Mouse (Mus musculus) liver, embryonic 11.5 days (tissue): ENCODE results near the gene Irf9. TPM values are rescaled to one million over a fixed set of nuclear protein-coding genes. Genes with fewer than 3 reads are reported as not detected.

Experiments
- ATAC-seq: fragments of 200-750 bp; cut with Nextera tagmentation; replicated peaks from 2 replicates; pipeline ENCODE4 v1.8.0; 2017; ENCODE audit warnings: moderate number of reproducible peaks, mild to moderate bottlenecking, moderate TSS enrichment, moderate library complexity; ENCODE audit not compliant: low FRiP score
- DNase-seq: peaks from one replicate; pipeline ENCODE4 v3.0.0-alpha.2; 2017; ENCODE audit warnings: low spot score
- H3K27ac ChIP-seq: fragments of 300-500 bp; sonication (generic); 2 replicates; pipeline ENCODE4 v1.5.1; 2014; ENCODE audit warnings: mild to moderate bottlenecking, low read depth, low read length, control low read depth
- H3K27me3 ChIP-seq: fragments of 300-500 bp; sonication (generic); replicated peaks from 2 replicates; pipeline ENCODE4 v1.6.1; 2014; ENCODE audit warnings: low read length, mixed read lengths; ENCODE audit not compliant: control insufficient read depth, insufficient read depth
- H3K36me3 ChIP-seq: fragments of 300-500 bp; sonication (generic); 2 replicates; pipeline ENCODE4 v1.6.1; 2014; ENCODE audit warnings: mild to moderate bottlenecking, low read length, moderate library complexity, mixed read lengths; ENCODE audit not compliant: control insufficient read depth, insufficient read depth
- H3K4me1 ChIP-seq: fragments of 300-500 bp; sonication (generic); replicated peaks from 2 replicates; pipeline ENCODE4 v1.6.1; 2014; ENCODE audit warnings: low read length, mixed read lengths; ENCODE audit not compliant: control insufficient read depth, insufficient read depth
- H3K4me2 ChIP-seq: fragments of 300-500 bp; sonication (generic); 2 replicates; pipeline ENCODE4 v1.6.1; 2014; ENCODE audit warnings: mild to moderate bottlenecking, control low read depth, moderate library complexity
- H3K4me3 ChIP-seq: fragments of 300-500 bp; sonication (generic); 2 replicates; pipeline ENCODE4 v1.5.1; 2014; ENCODE audit warnings: low read depth, low read length, control low read depth
- H3K9ac ChIP-seq: fragments of 300-500 bp; sonication (generic); 2 replicates; pipeline ENCODE4 v1.6.1; 2014; ENCODE audit warnings: low read depth, low read length, control low read depth
- H3K9me3 ChIP-seq: fragments of 300-500 bp; sonication (generic); 2 replicates; pipeline ENCODE4 v1.6.1; 2016; ENCODE audit warnings: low read length, inconsistent platforms, mixed read lengths; ENCODE audit not compliant: control insufficient read depth
- WGBS: fragments of 180-500 bp; shearing (Covaris S2); extraction: QIAGEN DNeasy Blood & Tissue Kit; methylation state at CpG from one replicate; pipeline ENCODE4 v1.1.7; 2014; 5-methylcytosine and 5-hydroxymethylcytosine counted together
- polyA plus RNA-seq: library from polyadenylated mRNA; unstranded; fragments of >200 nt; fragmentation: Nextera tagmentation; extraction: Ambion mirVana; gene quantifications from 2 replicates; pipeline ENCODE4 v1.2.1, GENCODE M21; 2014

The Irf9 gene
- polyA plus RNA-seq, 1 experiment from 2014 or later, result 13.0 TPM

DNA sequence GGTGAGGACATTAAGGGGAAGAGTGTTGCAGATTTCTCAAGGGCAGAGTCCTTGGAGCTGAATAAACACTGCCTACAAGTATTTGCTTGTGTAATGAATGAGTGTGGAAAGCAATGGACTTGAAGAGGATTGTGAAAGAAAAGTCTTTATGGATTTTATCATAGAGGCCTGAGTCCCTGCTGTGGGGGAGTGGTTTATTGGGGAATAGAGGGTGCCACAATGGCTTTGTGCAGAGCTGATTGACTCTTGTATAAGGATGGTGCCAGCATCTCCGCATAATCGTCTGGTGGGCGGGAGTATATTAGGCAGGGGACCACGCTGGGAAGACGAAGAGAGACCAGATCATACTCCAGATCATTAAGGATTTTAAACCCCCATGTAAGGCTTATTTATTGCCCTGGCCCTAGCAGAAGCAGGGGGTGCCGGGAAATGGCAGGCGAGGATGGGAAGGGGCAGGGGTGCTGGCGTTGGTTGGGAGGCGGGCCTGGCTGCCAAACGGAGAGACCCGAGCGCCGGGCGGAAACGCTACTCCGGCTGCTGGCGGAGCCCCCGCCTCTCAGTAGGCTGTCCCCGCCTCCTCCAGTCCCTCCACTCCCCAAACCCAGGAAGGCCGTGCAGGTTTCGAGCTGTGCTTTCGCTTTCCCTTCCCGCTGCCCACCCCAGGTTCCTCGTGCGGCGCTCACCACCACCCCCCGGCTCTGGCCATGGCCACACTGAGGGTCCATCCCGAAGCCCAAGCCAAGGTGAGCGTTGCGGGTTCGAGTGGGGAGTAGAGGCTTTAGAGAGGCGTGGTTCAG, 25.3 kb upstream of the Irf9 start, which contains the start of gene Psme1:
Gene Psme1, plus strand, starts transcription at position 253 of the 797 bp plus-strand sequence.
- whole genome bisulfite sequencing, result 2% methylated on average over 32 of the region's 32 CpGs
- Histone ChIP-seq H3K36me3 (peaks cover 13% of the 10 kb centered on the region; the same call in 1 of the 2 replicates), H3K4me1 (peaks cover 16% of the 10 kb centered on the region; the same call in 1 of the 2 replicates)

DNA sequence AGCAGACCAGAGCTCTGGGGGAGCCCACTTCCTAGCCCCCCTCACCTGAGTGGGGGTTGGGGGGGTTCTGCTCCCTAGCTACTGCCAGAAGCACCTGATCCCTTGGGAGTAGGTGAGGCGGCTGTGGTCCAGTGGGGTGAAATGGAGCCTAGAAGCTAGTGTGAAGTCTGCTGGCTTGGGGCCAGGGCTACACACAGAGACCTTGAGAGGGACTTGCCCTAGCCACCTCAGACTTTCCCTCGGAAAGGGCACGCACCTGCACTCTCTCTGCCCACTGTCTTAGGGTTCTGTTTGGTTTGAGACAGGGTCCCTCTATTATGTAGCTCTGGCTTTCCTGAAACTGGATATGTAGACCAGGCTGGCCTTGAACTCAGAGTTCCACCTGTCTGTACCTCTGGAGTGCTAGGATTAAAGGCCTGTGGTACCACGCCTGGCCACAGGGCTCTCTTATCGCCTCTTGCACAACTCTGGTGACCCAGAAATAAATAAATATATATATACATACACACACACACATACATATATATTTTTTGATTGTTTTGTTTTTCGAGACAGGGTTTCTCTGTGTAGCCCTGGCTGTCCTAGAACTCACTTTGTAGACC, 24.6 kb upstream of the Irf9 start:
- peak overlapping the region; percentile 77 for H3K4me2 ChIP-seq
- H3K9ac ChIP-seq, result peak overlapping the region; percentile 88
- DNase-seq (peak; percentile 56), ATAC-seq (peak; percentile 58)
- 17% methylated on average over 6 of the region's 6 CpGs for WGBS
- peaks cover 13% of the 10 kb centered on the region; the same call in 1 of the 2 replicates for H3K36me3 ChIP-seq
- peak overlapping the region; percentile 81 for H3K27ac ChIP-seq
- no peaks in the 10 kb centered on the region for H3K9me3 ChIP-seq
- peaks cover 20% of the 10 kb centered on the region for H3K4me1 ChIP-seq
- H3K4me3 ChIP-seq, result peak overlapping the region; percentile 72
- no peaks in the 10 kb centered on the region for H3K27me3 ChIP-seq

More for the DNA sequence above, 25.3 kb upstream of the Irf9 start, which contains the start of gene Psme1:
- H3K27me3 ChIP-seq, result no peaks in the 10 kb centered on the region
- peak within 1 kb of the TSS; percentile 77 for H3K4me2 ChIP-seq
- DNase-seq (peak; percentile 80), ATAC-seq (peak; percentile 83)
- peak within 1 kb of the TSS; percentile 88 for H3K9ac ChIP-seq
- no peaks in the 10 kb centered on the region for H3K9me3 ChIP-seq
- peak within 1 kb of the TSS; percentile 72 for H3K4me3 ChIP-seq
- H3K27ac ChIP-seq, result peak within 1 kb of the TSS; percentile 81

DNA sequence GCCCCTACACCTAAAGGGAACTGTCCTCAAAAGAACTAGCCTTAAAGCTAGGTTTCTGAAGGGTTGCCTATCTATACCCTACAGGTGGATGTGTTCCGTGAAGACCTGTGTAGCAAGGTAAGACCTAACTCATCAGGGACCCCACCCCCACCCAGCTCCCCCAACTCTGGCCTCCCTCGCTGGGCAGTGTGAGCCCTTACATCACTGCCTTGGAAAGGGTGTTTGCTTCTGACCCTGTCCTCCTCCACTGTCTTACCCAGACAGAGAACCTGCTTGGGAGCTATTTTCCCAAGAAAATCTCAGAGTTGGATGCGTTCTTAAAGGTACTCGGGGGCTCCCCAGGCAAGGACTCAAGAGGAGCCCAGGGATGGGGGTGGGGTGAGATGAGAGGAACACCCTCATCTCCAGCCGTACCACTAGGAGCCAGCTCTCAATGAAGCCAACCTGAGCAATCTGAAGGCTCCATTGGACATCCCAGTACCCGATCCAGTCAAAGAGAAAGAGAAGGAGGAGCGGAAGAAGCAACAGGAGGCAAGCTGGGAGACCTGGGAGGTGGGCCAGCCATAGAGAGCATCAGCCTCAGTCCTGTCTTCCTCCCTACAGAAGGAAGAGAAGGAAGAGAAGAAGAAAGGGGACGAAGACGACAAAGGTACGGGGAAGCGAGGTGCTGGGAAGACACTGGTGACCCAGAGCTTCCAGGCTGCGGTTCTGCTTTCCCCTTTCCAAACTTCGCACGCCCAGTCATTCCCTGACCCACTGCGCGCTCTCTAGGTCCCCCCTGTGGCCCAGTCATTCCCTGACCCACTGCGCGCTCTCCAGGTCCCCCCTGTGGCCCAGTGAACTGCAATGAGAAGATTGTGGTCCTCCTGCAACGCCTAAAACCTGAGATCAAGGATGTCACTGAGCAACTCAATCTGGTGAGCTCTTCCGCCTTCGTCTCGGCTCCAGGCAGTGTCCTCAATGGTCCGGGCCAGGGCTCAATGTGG, 23.6 kb upstream of the Irf9 start:
- no peak for ATAC-seq
- no peak overlapping the region for H3K4me3 ChIP-seq
- H3K4me1 ChIP-seq, result peaks cover 28% of the 10 kb centered on the region

DNA sequence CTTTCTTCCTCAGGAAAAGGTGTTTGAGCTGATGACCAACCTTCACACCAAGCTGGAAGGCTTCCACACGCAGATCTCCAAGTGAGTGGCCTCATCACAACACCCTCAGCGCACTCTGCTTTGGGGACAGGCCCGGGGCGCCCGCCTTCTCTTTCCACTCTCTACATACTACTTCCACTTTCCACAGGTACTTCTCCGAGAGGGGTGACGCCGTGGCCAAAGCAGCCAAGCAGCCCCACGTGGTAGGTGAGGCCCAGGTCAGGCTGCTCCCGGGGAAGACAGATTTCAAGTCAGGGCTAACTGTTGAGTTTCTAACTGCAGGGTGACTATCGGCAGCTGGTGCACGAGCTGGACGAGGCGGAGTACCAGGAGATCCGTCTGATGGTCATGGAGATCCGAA, 22.6 kb upstream of the Irf9 start:
- WGBS, result 86% methylated on average over 16 of the region's 16 CpGs
- peaks cover 29% of the 10 kb centered on the region for H3K4me1 ChIP-seq

More for the DNA sequence above, 23.6 kb upstream of the Irf9 start:
- Histone ChIP-seq H3K27ac (peak overlapping the region; percentile 35), H3K4me2 (peak overlapping the region; percentile 77), H3K27me3 (no peaks in the 10 kb centered on the region), H3K9ac (no peak overlapping the region), H3K36me3 (peaks cover 13% of the 10 kb centered on the region; the same call in 1 of the 2 replicates), H3K9me3 (no peaks in the 10 kb centered on the region)
- no peak for DNase-seq
- 86% methylated on average over 23 of the region's 23 CpGs for WGBS

DNA sequence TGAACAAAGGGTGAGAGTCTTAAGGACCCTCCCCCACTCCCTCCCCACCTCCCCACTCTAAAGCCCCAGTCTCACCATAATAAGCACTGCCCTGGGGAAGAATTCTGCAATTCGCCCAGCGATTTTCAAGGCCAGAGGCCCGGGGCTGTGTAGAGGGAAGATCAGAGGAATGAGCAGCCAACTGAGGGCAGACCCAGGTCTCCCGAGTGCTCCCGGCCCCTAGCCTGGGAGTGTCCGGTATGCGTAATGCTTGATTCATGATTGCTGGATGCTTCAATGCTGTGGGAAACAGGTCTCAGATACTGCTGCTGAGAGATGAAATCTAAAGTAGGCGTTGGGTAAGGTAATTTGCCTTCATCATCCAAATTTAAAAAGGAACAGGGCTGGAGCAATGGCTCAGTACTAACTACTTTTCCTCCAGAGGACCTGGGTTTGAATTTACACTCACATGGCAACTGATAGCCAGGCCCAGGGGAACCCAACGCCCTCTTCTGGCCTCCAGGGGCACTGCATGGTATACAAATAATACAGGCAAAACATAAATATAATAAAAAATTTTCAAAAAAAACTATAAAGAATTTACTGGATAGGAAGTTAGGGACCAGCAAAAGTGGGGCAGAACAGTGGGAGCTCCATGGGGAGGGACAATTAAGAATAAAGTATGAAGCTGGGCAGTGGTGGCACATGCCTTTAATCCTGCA, 21.2 kb upstream of the Irf9 start:
- peaks cover 40% of the 10 kb centered on the region for H3K4me1 ChIP-seq
- no peak overlapping the region for H3K4me3 ChIP-seq
- DNase-seq (no peak), ATAC-seq (no peak)
- H3K27ac ChIP-seq, result no peak overlapping the region; the same call in 1 of the 2 replicates
- H3K9ac ChIP-seq, result no peak overlapping the region
- WGBS, result 80% methylated on average over 9 of the region's 9 CpGs
- H3K4me2 ChIP-seq, result no peak overlapping the region
- H3K36me3 ChIP-seq, result peaks cover 13% of the 10 kb centered on the region; the same call in 1 of the 2 replicates
- H3K9me3 ChIP-seq, result no peaks in the 10 kb centered on the region
- no peaks in the 10 kb centered on the region for H3K27me3 ChIP-seq

More for the DNA sequence above, 22.6 kb upstream of the Irf9 start:
- no peaks in the 10 kb centered on the region for H3K9me3 ChIP-seq
- no peak overlapping the region for H3K27ac ChIP-seq
- no peaks in the 10 kb centered on the region for H3K27me3 ChIP-seq
- DNase-seq (no peak), ATAC-seq (no peak)
- peaks cover 13% of the 10 kb centered on the region; the same call in 1 of the 2 replicates for H3K36me3 ChIP-seq
- no peak overlapping the region for H3K4me2 ChIP-seq
- H3K9ac ChIP-seq, result no peak overlapping the region
- H3K4me3 ChIP-seq, result no peak overlapping the region

DNA sequence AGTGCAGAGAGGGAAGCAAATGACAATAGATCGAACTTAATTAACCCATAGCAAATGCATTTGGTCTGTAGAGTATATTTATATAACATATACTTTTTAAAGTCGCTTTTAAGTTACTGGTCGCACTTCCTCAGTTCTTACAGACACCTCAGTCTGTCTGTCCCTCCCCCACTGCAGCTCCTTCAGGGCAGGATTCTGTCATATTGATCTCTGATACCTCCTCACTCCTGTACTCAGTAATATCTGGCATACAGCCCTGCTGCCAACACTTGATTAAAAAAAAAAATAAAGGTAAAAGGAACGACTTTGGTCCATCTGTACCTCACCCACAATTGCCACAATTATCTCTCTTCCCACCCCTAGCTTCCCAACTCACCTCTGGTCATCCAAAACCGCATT, 19.1 kb upstream of the Irf9 start:
- Histone ChIP-seq H3K36me3 (peaks cover 15% of the 10 kb centered on the region; the same call in 1 of the 2 replicates), H3K27me3 (no peaks in the 10 kb centered on the region), H3K4me1 (peaks cover 37% of the 10 kb centered on the region), H3K9ac (peak overlapping the region; percentile 71), H3K4me2 (peak overlapping the region; percentile 94), H3K9me3 (no peaks in the 10 kb centered on the region), H3K4me3 (peak overlapping the region; percentile 68), H3K27ac (peak overlapping the region; percentile 98)
- WGBS, result 30% methylated on average over 5 of the region's 5 CpGs
- ATAC-seq (no peak), DNase-seq (no peak)

DNA sequence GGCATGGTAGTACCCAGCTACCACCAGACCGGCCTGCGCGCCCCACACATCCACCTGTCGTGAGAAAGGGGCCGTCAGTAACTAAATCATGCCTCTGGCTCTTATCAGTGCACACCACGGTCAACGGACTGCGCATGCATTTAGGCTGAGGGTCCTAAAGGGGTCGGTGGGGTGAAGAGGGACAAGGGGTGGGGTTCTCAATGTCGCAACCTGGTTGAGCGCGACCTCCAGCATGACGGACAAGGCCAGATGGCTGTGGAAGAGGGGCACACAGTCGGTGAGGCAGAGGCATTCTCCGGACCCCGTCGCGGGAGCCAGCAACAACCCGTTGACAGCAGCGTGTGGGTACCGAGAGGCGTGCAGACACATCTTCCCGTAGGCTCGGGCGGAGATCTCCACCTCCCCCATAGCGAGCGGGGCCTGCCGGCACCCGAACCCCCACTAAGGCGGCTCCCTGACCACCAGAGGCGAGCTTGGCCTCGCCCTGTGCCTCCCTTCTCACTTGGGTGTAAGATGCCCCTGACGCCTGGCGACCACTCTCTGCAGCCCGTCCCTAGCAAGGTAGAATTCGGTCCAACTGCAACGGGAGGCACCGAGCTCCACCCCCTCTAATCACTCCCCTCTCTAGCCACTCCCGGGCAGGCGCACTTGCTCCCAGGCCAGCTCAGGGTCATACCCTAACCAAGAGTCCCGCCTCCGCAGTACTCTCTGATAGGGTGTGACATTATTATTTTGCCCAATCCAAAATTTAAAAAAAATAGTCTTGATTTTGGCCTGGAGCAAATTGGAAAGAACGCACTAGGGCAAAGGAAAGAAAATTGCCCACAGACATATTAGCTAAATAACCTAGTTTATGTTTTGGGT, 18.4 kb upstream of the Irf9 start, which contains the start of gene Emc9:
Gene Emc9, minus strand, starts transcription at position 601 of the 864 bp plus-strand sequence.
- WGBS, result 2% methylated on average over 43 of the region's 43 CpGs
- peak; percentile 83 for DNase-seq
- H3K27ac ChIP-seq, result peak within 1 kb of the TSS; percentile 98
- no peaks in the 10 kb centered on the region for H3K27me3 ChIP-seq
- peak within 1 kb of the TSS; percentile 94 for H3K4me2 ChIP-seq
- H3K36me3 ChIP-seq, result peaks cover 15% of the 10 kb centered on the region; the same call in 1 of the 2 replicates
- H3K9me3 ChIP-seq, result no peaks in the 10 kb centered on the region
- H3K9ac ChIP-seq, result peak within 1 kb of the TSS; percentile 71
- peaks cover 36% of the 10 kb centered on the region for H3K4me1 ChIP-seq
- peak; percentile 94 for ATAC-seq
- peak within 1 kb of the TSS; percentile 68 for H3K4me3 ChIP-seq
